Mouse (Mus musculus) urinary bladder, postnatal 14 days (tissue): ENCODE results near the gene Ugt1a5.

ENCODE experiments used
- DNase-seq: peaks from one replicate; pipeline ENCODE4 v3.0.0; 2021; ENCODE audit warnings: low spot score

Gene Ugt1a5

GRCm38 (mm10) chr1:88262255-88262654 lies 96.4 kb downstream of the Ugt1a5 start:
- peak; percentile 99 for DNase-seq

- DNase-seq, result no peak
Measured at GRCm38 (mm10) chr1:88262961-88263360, 97.1 kb downstream of the Ugt1a5 start.

GRCm38 (mm10) chr1:88263778-88264177 lies 98.0 kb downstream of the Ugt1a5 start:
- no peak for DNase-seq

GRCm38 (mm10) chr1:88264237-88264868 lies 98.5 kb downstream of the Ugt1a5 start:
- DNase-seq, result no peak

- no peak for DNase-seq
Measured at GRCm38 (mm10) chr1:88264869-88265240, 99.0 kb downstream of the Ugt1a5 start.

- no peak for DNase-seq
Measured at GRCm38 (mm10) chr1:88266123-88266522, 100.3 kb downstream of the Ugt1a5 start.

GRCm38 (mm10) chr1:88267489-88267888 lies 101.7 kb downstream of the Ugt1a5 start:
- DNase-seq, result no peak

- DNase-seq, result no peak
Measured at GRCm38 (mm10) chr1:88268070-88268469, 102.3 kb downstream of the Ugt1a5 start.
